Mouse (Mus musculus) midbrain, embryonic 16.5 days (tissue): ENCODE measurements around the gene Fam78b. TPM values are rescaled to one million over a fixed set of nuclear protein-coding genes. Genes with fewer than 3 reads are reported as not detected.
A peak's percentile ranks its signal among the peaks of the same experiment; 100 is the strongest.

Experiments
- ATAC-seq: fragments of 200-750 bp; cut with Nextera tagmentation; 2 replicates; pipeline ENCODE4 v1.8.0; 2017; ENCODE audit warnings: moderate TSS enrichment
- H3K27ac ChIP-seq: fragments of 300-500 bp; sonication (generic); 2 replicates; pipeline ENCODE4 v1.5.1; 2014; ENCODE audit warnings: mild to moderate bottlenecking, low read length, mixed read lengths
- H3K27me3 ChIP-seq: fragments of 300-500 bp; sonication (generic); 2 replicates; pipeline ENCODE4 v1.6.1; 2014; ENCODE audit warnings: low read depth, low read length, mixed read lengths; ENCODE audit not compliant: control insufficient read depth, insufficient read depth
- H3K36me3 ChIP-seq: fragments of 300-500 bp; sonication (generic); 2 replicates; pipeline ENCODE4 v1.6.1; 2014; ENCODE audit warnings: mild to moderate bottlenecking, low read length, moderate library complexity, mixed read lengths; ENCODE audit not compliant: control insufficient read depth, insufficient read depth
- H3K4me1 ChIP-seq: fragments of 300-500 bp; sonication (generic); 2 replicates; pipeline ENCODE4 v1.6.1; 2014; ENCODE audit warnings: mild to moderate bottlenecking, low read length, mixed read lengths; ENCODE audit not compliant: control insufficient read depth, insufficient read depth
- H3K4me2 ChIP-seq: fragments of 300-500 bp; sonication (generic); 2 replicates; pipeline ENCODE4 v1.6.1; 2014; ENCODE audit warnings: mild to moderate bottlenecking, low read length, mixed read lengths
- H3K4me3 ChIP-seq: fragments of 300-500 bp; sonication (generic); 2 replicates; pipeline ENCODE4 v1.5.1; 2014; ENCODE audit warnings: low read depth, mild to moderate bottlenecking, low read length, moderate library complexity, mixed read lengths
- H3K9ac ChIP-seq: fragments of 300-500 bp; sonication (generic); 2 replicates; pipeline ENCODE4 v1.6.1; 2014; ENCODE audit warnings: low read depth, low read length, mixed read lengths
- H3K9me3 ChIP-seq: fragments of 300-500 bp; sonication (generic); replicated peaks from 2 replicates; pipeline ENCODE4 v1.6.1; 2014; ENCODE audit warnings: mild to moderate bottlenecking, low read length, mixed read lengths; ENCODE audit not compliant: control insufficient read depth, poor library complexity, severe bottlenecking
- WGBS: fragments of 180-500 bp; shearing (Covaris S2); extraction: QIAGEN DNeasy Blood & Tissue Kit; methylation state at CpG from one replicate; pipeline ENCODE4 v1.1.7; 2014; 5-methylcytosine and 5-hydroxymethylcytosine counted together
- polyA plus RNA-seq: library from polyadenylated mRNA; unstranded; fragments of >200 nt; fragmentation: Nextera tagmentation; extraction: Ambion mirVana; gene quantifications from 2 replicates; pipeline ENCODE4 v1.2.1, GENCODE M21; 2015

The Fam78b gene
- polyA plus RNA-seq, 1 experiment from 2014 or later = 7.2 TPM

DNA sequence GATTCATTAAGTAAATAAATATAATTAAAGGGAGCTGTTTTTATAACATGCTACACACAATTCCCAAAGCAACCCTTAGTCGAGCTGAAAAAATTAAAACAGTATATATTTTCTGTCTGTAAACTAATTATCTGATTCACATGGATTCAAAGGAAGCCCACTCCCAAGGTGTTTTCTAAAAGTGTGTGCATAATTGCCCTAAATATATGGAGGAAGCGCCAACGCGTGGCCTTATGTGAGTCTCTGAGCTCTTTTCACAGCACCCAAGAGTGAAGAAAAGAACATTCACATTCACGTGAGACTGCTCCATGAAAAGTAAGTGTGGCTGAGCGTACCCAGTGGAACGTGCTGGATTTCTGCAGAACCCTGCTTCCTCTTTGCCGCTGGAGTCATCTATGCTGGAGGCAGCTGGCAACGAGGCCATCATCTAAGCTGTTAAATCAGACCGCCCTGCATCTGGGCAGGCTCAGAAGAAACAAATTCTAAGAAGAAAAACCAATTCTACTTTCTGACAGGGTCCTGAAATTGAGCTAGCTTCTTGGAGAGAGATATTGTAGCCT lies 93.5 kb downstream of the Fam78b start:
- Histone ChIP-seq H3K9ac (no peak overlapping the region), H3K9me3 (no peaks in the 10 kb centered on the region), H3K4me1 (no peaks in the 10 kb centered on the region), H3K27me3 (no peaks in the 10 kb centered on the region), H3K36me3 (no peaks in the 10 kb centered on the region), H3K4me3 (no peak overlapping the region), H3K27ac (no peak overlapping the region), H3K4me2 (no peak overlapping the region)
- ATAC-seq = no peak
- 81% methylated on average over 10 of the region's 10 CpGs for WGBS

GRCm38 (mm10) chr1:167098741-167099140 lies 97.5 kb downstream of the Fam78b start:
- H3K36me3 ChIP-seq = no peaks in the 10 kb centered on the region
- H3K9me3 ChIP-seq = no peaks in the 10 kb centered on the region
- no peak overlapping the region for H3K4me3 ChIP-seq
- H3K4me1 ChIP-seq = no peaks in the 10 kb centered on the region
- WGBS = 85% methylated on average over 7 of the region's 7 CpGs
- H3K27me3 ChIP-seq = no peaks in the 10 kb centered on the region
- H3K9ac ChIP-seq = no peak overlapping the region
- H3K27ac ChIP-seq = no peak overlapping the region
- ATAC-seq = no peak
- no peak overlapping the region for H3K4me2 ChIP-seq

DNA sequence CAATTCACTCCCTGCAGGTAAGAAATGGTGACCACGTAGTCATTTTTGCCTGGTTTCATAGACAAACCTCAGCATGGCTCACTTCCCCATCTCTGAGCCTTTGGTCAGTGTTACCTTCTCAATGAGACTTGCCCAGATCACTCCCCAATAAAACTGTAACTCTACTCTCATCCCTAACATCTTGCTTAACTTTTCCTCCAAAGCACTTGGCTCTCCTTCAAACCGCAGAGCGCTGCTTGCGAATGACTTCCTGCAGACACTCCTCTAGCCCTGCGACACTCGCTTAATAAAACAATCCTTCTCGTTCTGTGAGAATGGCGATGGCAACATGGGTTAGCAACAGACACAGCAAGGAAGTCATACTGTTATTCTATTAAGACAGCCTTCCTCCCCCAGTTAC lies 100.8 kb downstream of the Fam78b start:
- H3K27ac ChIP-seq = no peak overlapping the region
- 86% methylated on average over 8 of the region's 8 CpGs for WGBS
- H3K9ac ChIP-seq = no peak overlapping the region
- H3K27me3 ChIP-seq = no peaks in the 10 kb centered on the region
- H3K4me1 ChIP-seq = peaks cover 7% of the 10 kb centered on the region; the same call in 1 of the 2 replicates
- ATAC-seq = no peak
- H3K36me3 ChIP-seq = no peaks in the 10 kb centered on the region
- H3K4me3 ChIP-seq = no peak overlapping the region
- H3K9me3 ChIP-seq = no peaks in the 10 kb centered on the region
- H3K4me2 ChIP-seq = no peak overlapping the region

GRCm38 (mm10) chr1:167102566-167102965 lies 101.3 kb downstream of the Fam78b start:
- Histone ChIP-seq H3K27me3 (no peaks in the 10 kb centered on the region), H3K9ac (no peak overlapping the region), H3K4me2 (no peak overlapping the region), H3K4me1 (peaks cover 7% of the 10 kb centered on the region; the same call in 1 of the 2 replicates), H3K27ac (no peak overlapping the region), H3K9me3 (no peaks in the 10 kb centered on the region), H3K36me3 (no peaks in the 10 kb centered on the region), H3K4me3 (no peak overlapping the region)
- ATAC-seq = no peak
- 80% methylated on average over 9 of the region's 9 CpGs for WGBS

- H3K4me3 ChIP-seq = no peak overlapping the region
- no peak overlapping the region for H3K4me2 ChIP-seq
- H3K36me3 ChIP-seq = no peaks in the 10 kb centered on the region
- no peaks in the 10 kb centered on the region for H3K27me3 ChIP-seq
- H3K9ac ChIP-seq = no peak overlapping the region
- no peaks in the 10 kb centered on the region for H3K9me3 ChIP-seq
- H3K27ac ChIP-seq = peak overlapping the region; percentile 65
- peaks cover 7% of the 10 kb centered on the region; the same call in 1 of the 2 replicates for H3K4me1 ChIP-seq
- WGBS = 21% methylated on average over 5 of the region's 5 CpGs
- peak; percentile 82 for ATAC-seq
Measured at GRCm38 (mm10) chr1:167104956-167105626, 103.9 kb downstream of the Fam78b start.

DNA sequence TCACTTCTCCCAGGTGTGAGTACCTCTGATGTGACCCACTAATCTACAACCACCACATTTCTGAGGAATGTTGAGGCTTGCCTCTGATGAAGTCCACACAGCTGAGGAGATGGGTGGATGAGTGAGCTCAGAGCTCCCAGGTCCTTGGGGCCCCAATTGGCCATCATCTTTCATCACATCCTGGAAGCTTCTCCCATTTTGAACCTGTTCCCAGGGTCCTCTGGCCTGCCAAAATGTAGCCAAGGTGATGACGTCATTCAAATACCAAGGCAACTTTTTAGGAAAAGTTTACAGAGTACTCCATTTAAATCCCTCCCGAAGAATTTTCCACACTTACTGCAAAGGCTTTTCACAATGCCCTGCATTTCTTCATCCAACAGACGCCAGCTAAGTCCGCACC lies 104.7 kb downstream of the Fam78b start:
- Histone ChIP-seq H3K27me3 (no peaks in the 10 kb centered on the region), H3K4me2 (no peak overlapping the region), H3K4me1 (peaks cover 7% of the 10 kb centered on the region; the same call in 1 of the 2 replicates), H3K9me3 (no peaks in the 10 kb centered on the region), H3K4me3 (no peak overlapping the region), H3K36me3 (no peaks in the 10 kb centered on the region), H3K27ac (no peak overlapping the region), H3K9ac (no peak overlapping the region)
- 88% methylated on average over 4 of the region's 4 CpGs for WGBS
- no peak for ATAC-seq

DNA sequence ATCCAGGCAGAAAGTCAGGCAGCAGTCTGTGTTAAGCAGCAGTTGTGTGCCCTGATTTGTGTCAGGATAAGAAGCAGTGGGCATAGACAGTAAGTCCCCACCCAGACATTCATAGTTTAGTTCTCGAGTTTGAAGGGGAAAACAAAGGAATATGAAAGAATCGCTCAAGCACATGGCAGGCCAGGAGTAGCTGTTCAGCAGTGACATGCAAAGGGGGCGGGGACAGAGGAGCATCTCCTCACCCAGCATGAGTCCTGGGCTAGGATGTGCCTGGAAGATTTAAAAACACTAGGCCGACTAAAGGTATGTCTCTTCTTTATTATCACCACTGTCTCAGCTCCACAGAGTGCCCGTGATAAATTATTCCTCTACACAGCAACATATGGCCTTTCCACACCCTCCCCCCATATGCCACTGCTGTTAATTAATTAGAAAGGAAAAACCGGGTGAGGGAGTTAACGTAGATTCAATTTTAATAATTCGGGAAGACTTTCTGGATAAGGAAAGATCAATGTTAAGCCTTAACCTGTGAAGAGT lies 107.8 kb downstream of the Fam78b start:
- Histone ChIP-seq H3K27ac (no peak overlapping the region), H3K9ac (no peak overlapping the region), H3K4me3 (no peak overlapping the region), H3K36me3 (no peaks in the 10 kb centered on the region), H3K9me3 (no peaks in the 10 kb centered on the region), H3K4me1 (peaks cover 7% of the 10 kb centered on the region; the same call in 1 of the 2 replicates), H3K27me3 (no peaks in the 10 kb centered on the region), H3K4me2 (no peak overlapping the region)
- no peak for ATAC-seq
- WGBS = 70% methylated on average over 8 of the region's 8 CpGs

- WGBS = 46% methylated on average over 4 of the region's 4 CpGs
Measured at GRCm38 (mm10) chr1:167114363-167115050, 113.3 kb downstream of the Fam78b start.

DNA sequence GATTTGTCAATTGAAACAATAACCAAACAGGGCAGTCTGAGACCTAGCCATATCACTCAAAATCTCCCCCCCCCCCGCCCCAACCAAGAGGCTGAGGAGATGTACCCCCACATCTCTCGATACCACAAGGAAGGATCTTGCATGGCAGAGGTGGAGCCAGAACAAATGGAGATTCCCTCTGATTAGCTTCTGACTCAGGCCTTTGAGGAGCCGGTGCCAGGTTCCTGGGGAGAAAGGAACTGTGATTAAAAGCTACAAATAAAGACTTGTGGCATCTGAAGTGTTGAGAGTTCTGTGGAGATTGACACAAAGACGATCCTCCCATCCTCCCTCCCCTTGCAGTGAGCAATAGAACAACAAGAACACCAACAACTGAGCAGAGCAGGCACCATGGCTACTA lies 113.9 kb downstream of the Fam78b start:
- H3K9me3 ChIP-seq = no peaks in the 10 kb centered on the region
- WGBS = 28% methylated on average over 4 of the region's 4 CpGs
- H3K27me3 ChIP-seq = no peaks in the 10 kb centered on the region
- ATAC-seq = no peak
- H3K4me2 ChIP-seq = no peak overlapping the region
- H3K36me3 ChIP-seq = no peaks in the 10 kb centered on the region
- no peak overlapping the region for H3K9ac ChIP-seq
- H3K4me3 ChIP-seq = no peak overlapping the region
- no peak overlapping the region for H3K27ac ChIP-seq
- H3K4me1 ChIP-seq = peaks cover 12% of the 10 kb centered on the region

More at GRCm38 (mm10) chr1:167114363-167115050, 113.3 kb downstream of the Fam78b start:
- Histone ChIP-seq H3K9me3 (no peaks in the 10 kb centered on the region), H3K4me3 (no peak overlapping the region), H3K36me3 (no peaks in the 10 kb centered on the region), H3K4me2 (no peak overlapping the region), H3K27ac (no peak overlapping the region), H3K9ac (no peak overlapping the region), H3K4me1 (peaks cover 9% of the 10 kb centered on the region), H3K27me3 (no peaks in the 10 kb centered on the region)
- ATAC-seq = no peak
